Mouse (Mus musculus) splenic B cell, adult 2 months (primary cell): ENCODE measurements around the gene Itgad.
A peak's percentile ranks its signal among the peaks of the same experiment; 100 is the strongest.

Experiments
- DNase-seq: peaks from one replicate; pipeline ENCODE4 v3.0.0-alpha.2; 2011; ENCODE audit warnings: low read depth, low spot score
- H3K27me3 ChIP-seq: 2 replicates; pipeline ENCODE4 v1.6.1; 2012; ENCODE audit warnings: mild to moderate bottlenecking, low read length, moderate library complexity, mixed read lengths; ENCODE audit not compliant: control insufficient read depth, poor library complexity, insufficient read depth, severe bottlenecking
- H3K36me3 ChIP-seq: 2 replicates; pipeline ENCODE4 v1.6.1; 2012; ENCODE audit warnings: mild to moderate bottlenecking, low read length, moderate library complexity, mixed read lengths; ENCODE audit not compliant: control insufficient read depth, poor library complexity, insufficient read depth, severe bottlenecking

Gene Itgad

GRCm38 (mm10) chr7:128244410-128245025 lies 90.3 kb downstream of the Itgad start:
- H3K27me3 ChIP-seq, result no peaks in the 10 kb centered on the region
- DNase-seq, result no peak
- H3K36me3 ChIP-seq, result peaks cover 19% of the 10 kb centered on the region

- H3K27me3 ChIP-seq, result no peaks in the 10 kb centered on the region
- DNase-seq, result no peak
- peaks cover 15% of the 10 kb centered on the region for H3K36me3 ChIP-seq
Measured at GRCm38 (mm10) chr7:128245547-128245946, 91.4 kb downstream of the Itgad start.

- Histone ChIP-seq H3K27me3 (no peaks in the 10 kb centered on the region), H3K36me3 (peaks cover 12% of the 10 kb centered on the region)
- no peak for DNase-seq
Measured at GRCm38 (mm10) chr7:128246496-128247391, 92.6 kb downstream of the Itgad start, which contains the start of gene Tgfb1i1. TSS of gene Tgfb1i1 (plus strand) at chr7:128246812.

GRCm38 (mm10) chr7:128247443-128247842 lies 93.3 kb downstream of the Itgad start:
- peak; percentile 78 for DNase-seq
- H3K27me3 ChIP-seq, result no peaks in the 10 kb centered on the region
- peaks cover 10% of the 10 kb centered on the region for H3K36me3 ChIP-seq

GRCm38 (mm10) chr7:128248081-128249042 lies 94.2 kb downstream of the Itgad start:
- no peak for DNase-seq
- Histone ChIP-seq H3K36me3 (peaks cover 8% of the 10 kb centered on the region), H3K27me3 (no peaks in the 10 kb centered on the region)

- H3K27me3 ChIP-seq, result no peaks in the 10 kb centered on the region
Measured at GRCm38 (mm10) chr7:128249998-128250397, 95.8 kb downstream of the Itgad start.

GRCm38 (mm10) chr7:128251946-128252345 lies 97.8 kb downstream of the Itgad start:
- H3K36me3 ChIP-seq, result peaks cover 3% of the 10 kb centered on the region
- no peak for DNase-seq
- H3K27me3 ChIP-seq, result no peaks in the 10 kb centered on the region

More at GRCm38 (mm10) chr7:128249998-128250397, 95.8 kb downstream of the Itgad start:
- DNase-seq, result no peak
- H3K36me3 ChIP-seq, result peaks cover 4% of the 10 kb centered on the region

- Histone ChIP-seq H3K36me3 (peaks cover 3% of the 10 kb centered on the region), H3K27me3 (no peaks in the 10 kb centered on the region)
- no peak for DNase-seq
Measured at GRCm38 (mm10) chr7:128252609-128253008, 98.4 kb downstream of the Itgad start.

GRCm38 (mm10) chr7:128254978-128255377 lies 100.8 kb downstream of the Itgad start:
- no peak for DNase-seq
- Histone ChIP-seq H3K27me3 (no peaks in the 10 kb centered on the region), H3K36me3 (peaks cover 3% of the 10 kb centered on the region)

- peaks cover 3% of the 10 kb centered on the region for H3K36me3 ChIP-seq
- no peak for DNase-seq
- H3K27me3 ChIP-seq, result no peaks in the 10 kb centered on the region
Measured at GRCm38 (mm10) chr7:128255757-128256156, 101.6 kb downstream of the Itgad start.

- H3K36me3 ChIP-seq, result peaks cover 3% of the 10 kb centered on the region
- no peaks in the 10 kb centered on the region for H3K27me3 ChIP-seq
- no peak for DNase-seq
Measured at GRCm38 (mm10) chr7:128256783-128257334, 102.7 kb downstream of the Itgad start.

- no peak for DNase-seq
- Histone ChIP-seq H3K27me3 (no peaks in the 10 kb centered on the region), H3K36me3 (no peaks in the 10 kb centered on the region)
Measured at GRCm38 (mm10) chr7:128265411-128265810, 111.2 kb downstream of the Itgad start, which contains the start of gene Slc5a2. TSS of gene Slc5a2 (plus strand) at chr7:128265657.

- no peak for DNase-seq
- no peaks in the 10 kb centered on the region for H3K27me3 ChIP-seq
- no peaks in the 10 kb centered on the region for H3K36me3 ChIP-seq
Measured at GRCm38 (mm10) chr7:128266056-128266455, 111.9 kb downstream of the Itgad start.

- no peaks in the 10 kb centered on the region for H3K36me3 ChIP-seq
- H3K27me3 ChIP-seq, result no peaks in the 10 kb centered on the region
- DNase-seq, result no peak
Measured at GRCm38 (mm10) chr7:128267391-128267790, 113.2 kb downstream of the Itgad start.
